Mouse (Mus musculus) hindbrain, embryonic 16.5 days (tissue): ENCODE data around the gene Gzmm. TPM values are rescaled to one million over a fixed set of nuclear protein-coding genes. Genes with fewer than 3 reads are reported as not detected.

ENCODE experiments used
- ATAC-seq: fragments of 200-750 bp; cut with Nextera tagmentation; 2 replicates; pipeline ENCODE4 v1.8.0; 2017; ENCODE audit warnings: moderate TSS enrichment, moderate library complexity
- H3K27ac ChIP-seq: fragments of 300-500 bp; sonication (generic); 2 replicates; pipeline ENCODE4 v1.5.1; 2014; ENCODE audit warnings: low read depth, mild to moderate bottlenecking, control low read depth, low read length, moderate library complexity
- H3K27me3 ChIP-seq: fragments of 300-500 bp; sonication (generic); replicated peaks from 2 replicates; pipeline ENCODE4 v1.6.1; 2014; ENCODE audit warnings: low read length; ENCODE audit not compliant: control insufficient read depth, insufficient read depth
- H3K36me3 ChIP-seq: fragments of 300-500 bp; sonication (generic); 2 replicates; pipeline ENCODE4 v1.6.1; 2014; ENCODE audit warnings: mild to moderate bottlenecking, low read length, moderate library complexity, mixed read lengths; ENCODE audit not compliant: control insufficient read depth, insufficient read depth
- H3K4me1 ChIP-seq: fragments of 300-500 bp; sonication (generic); 2 replicates; pipeline ENCODE4 v1.6.1; 2014; ENCODE audit warnings: low read depth, low read length; ENCODE audit not compliant: control insufficient read depth, insufficient read depth
- H3K4me2 ChIP-seq: fragments of 300-500 bp; sonication (generic); 2 replicates; pipeline ENCODE4 v1.6.1; 2014; ENCODE audit warnings: mild to moderate bottlenecking, low read length, control low read depth, moderate library complexity
- H3K4me3 ChIP-seq: fragments of 300-500 bp; sonication (generic); 2 replicates; pipeline ENCODE4 v1.5.1; 2014; ENCODE audit warnings: mild to moderate bottlenecking, low read length, control low read depth, moderate library complexity
- H3K9ac ChIP-seq: fragments of 300-500 bp; sonication (generic); 2 replicates; pipeline ENCODE4 v1.6.1; 2014; ENCODE audit warnings: low read depth, mild to moderate bottlenecking, control low read depth, low read length, moderate library complexity
- H3K9me3 ChIP-seq: fragments of 300-500 bp; sonication (generic); 2 replicates; pipeline ENCODE4 v1.6.1; 2014; ENCODE audit warnings: mild to moderate bottlenecking, low read length, moderate library complexity; ENCODE audit not compliant: control insufficient read depth
- WGBS: fragments of 180-500 bp; shearing (Covaris S2); extraction: QIAGEN DNeasy Blood & Tissue Kit; methylation state at CpG from one replicate; pipeline ENCODE4 v1.1.7; 2014; 5-methylcytosine and 5-hydroxymethylcytosine counted together
- polyA plus RNA-seq: library from polyadenylated mRNA; unstranded; fragments of >200 nt; fragmentation: Nextera tagmentation; extraction: Ambion mirVana; gene quantifications from 2 replicates; pipeline ENCODE4 v1.2.1, GENCODE M21; 2015

The Gzmm gene
- polyA plus RNA-seq, 1 experiment from 2014 or later: 1.7 TPM

DNA sequence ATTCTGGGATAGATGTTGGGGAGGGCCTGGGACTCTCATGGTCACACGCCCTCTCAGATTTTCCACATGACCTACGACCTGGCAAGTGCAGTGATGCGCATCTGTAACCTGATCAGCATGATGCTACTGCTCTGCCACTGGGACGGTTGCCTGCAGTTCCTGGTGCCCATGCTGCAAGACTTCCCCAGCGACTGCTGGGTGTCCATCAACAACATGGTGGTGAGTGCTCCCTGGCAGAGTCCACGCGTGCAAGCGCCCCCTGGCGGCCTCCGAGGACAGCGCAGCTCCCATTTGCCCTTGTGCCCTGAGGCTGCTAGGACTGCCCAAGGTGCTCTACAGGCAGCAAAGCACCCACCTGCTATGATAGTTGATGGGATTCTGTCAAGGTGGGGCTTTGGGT lies 37.3 kb downstream of the Gzmm start:
- Histone ChIP-seq H3K4me2 (no peak overlapping the region), H3K4me1 (no peaks in the 10 kb centered on the region; the same call in 1 of the 2 replicates), H3K9ac (no peak overlapping the region), H3K27me3 (no peaks in the 10 kb centered on the region), H3K4me3 (no peak overlapping the region), H3K36me3 (peaks cover 4% of the 10 kb centered on the region), H3K9me3 (no peaks in the 10 kb centered on the region), H3K27ac (no peak overlapping the region)
- WGBS: 38% methylated on average over 11 of the region's 11 CpGs
- ATAC-seq: no peak

GRCm38 (mm10) chr10:79728323-79729249 lies 39.8 kb downstream of the Gzmm start:
- WGBS: 64% methylated on average over 28 of the region's 28 CpGs
- H3K36me3 ChIP-seq: peaks cover 13% of the 10 kb centered on the region
- no peaks in the 10 kb centered on the region for H3K9me3 ChIP-seq
- no peak overlapping the region for H3K27ac ChIP-seq
- H3K4me3 ChIP-seq: no peak overlapping the region
- H3K27me3 ChIP-seq: no peaks in the 10 kb centered on the region
- no peak overlapping the region for H3K9ac ChIP-seq
- H3K4me2 ChIP-seq: no peak overlapping the region
- no peaks in the 10 kb centered on the region; the same call in 1 of the 2 replicates for H3K4me1 ChIP-seq
- ATAC-seq: no peak

- Histone ChIP-seq H3K4me2 (no peak overlapping the region), H3K9me3 (no peaks in the 10 kb centered on the region), H3K27me3 (no peaks in the 10 kb centered on the region), H3K27ac (no peak overlapping the region), H3K4me1 (no peaks in the 10 kb centered on the region; the same call in 1 of the 2 replicates), H3K4me3 (no peak overlapping the region), H3K36me3 (peaks cover 19% of the 10 kb centered on the region), H3K9ac (no peak overlapping the region)
- 70% methylated on average over 13 of the region's 13 CpGs for WGBS
- no peak for ATAC-seq
Observed at GRCm38 (mm10) chr10:79729357-79729965, 40.6 kb downstream of the Gzmm start.

DNA sequence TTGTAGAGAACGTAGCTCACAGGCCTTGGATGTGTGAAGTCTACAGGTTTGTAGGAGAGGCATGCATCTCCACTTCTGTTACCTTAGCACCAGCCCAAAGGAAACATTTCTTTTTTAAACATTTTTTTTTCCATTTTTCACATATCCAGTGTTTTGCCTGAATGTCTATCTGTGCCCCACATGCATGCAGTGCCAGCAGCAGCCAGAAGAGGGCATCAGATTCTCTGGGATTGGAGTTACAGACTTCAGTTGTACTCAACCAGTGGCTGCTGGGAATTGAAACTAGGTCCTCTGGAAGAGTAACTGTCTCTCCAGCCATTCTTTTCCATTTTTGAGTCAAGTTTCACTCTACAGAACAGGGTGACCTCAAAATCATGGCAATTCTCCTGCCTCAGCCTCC lies 43.7 kb downstream of the Gzmm start:
- Histone ChIP-seq H3K27me3 (peaks cover 2% of the 10 kb centered on the region; the same call in 1 of the 2 replicates), H3K9ac (no peak overlapping the region), H3K4me1 (no peaks in the 10 kb centered on the region; the same call in 1 of the 2 replicates), H3K27ac (no peak overlapping the region), H3K36me3 (peaks cover 48% of the 10 kb centered on the region), H3K4me2 (no peak overlapping the region), H3K4me3 (no peak overlapping the region), H3K9me3 (peaks cover 8% of the 10 kb centered on the region; the same call in 1 of the 2 replicates)
- ATAC-seq: no peak
- 100% methylated on average over 1 of the region's 1 CpGs for WGBS

DNA sequence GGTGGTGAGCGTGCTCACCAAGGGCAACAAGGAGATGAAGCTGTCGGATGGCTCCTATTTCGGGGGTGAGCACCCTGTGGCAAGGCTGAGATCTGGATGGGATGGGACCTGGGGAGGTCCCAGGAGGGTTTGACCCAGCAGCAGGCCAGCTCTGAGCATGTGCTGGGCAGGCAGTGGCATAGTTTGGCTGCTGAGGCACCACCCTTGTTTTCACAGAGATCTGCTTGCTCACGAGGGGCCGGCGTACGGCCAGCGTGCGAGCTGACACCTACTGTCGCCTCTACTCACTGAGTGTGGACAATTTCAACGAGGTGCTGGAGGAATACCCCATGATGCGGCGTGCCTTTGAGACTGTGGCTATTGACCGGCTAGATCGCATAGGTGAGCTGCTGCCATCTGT lies 45.0 kb downstream of the Gzmm start:
- no peak for ATAC-seq
- no peak overlapping the region for H3K27ac ChIP-seq
- peaks cover 22% of the 10 kb centered on the region for H3K9me3 ChIP-seq
- no peak overlapping the region for H3K4me3 ChIP-seq
- peaks cover 2% of the 10 kb centered on the region; the same call in 1 of the 2 replicates for H3K27me3 ChIP-seq
- H3K9ac ChIP-seq: no peak overlapping the region
- H3K4me2 ChIP-seq: no peak overlapping the region
- no peaks in the 10 kb centered on the region; the same call in 1 of the 2 replicates for H3K4me1 ChIP-seq
- peaks cover 61% of the 10 kb centered on the region for H3K36me3 ChIP-seq
- WGBS: 95% methylated on average over 15 of the region's 15 CpGs

DNA sequence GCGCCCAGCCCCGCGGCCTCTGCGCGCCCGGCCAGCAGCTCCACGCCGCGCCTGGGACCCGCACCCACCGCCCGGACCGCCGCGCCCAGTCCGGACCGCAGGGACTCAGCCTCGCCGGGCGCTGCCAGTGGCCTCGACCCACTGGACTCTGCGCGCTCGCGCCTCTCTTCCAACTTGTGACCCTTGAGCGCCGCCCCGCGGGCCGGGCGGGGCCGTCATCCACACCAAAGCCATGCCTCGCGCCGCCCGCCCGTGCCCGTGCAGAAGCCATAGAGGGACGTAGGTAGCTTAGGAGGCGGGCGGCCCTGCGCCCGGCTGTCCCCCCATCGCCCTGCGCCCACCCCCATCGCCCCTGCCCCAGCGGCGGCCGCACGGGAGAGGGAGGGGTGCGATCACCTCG lies 46.5 kb downstream of the Gzmm start:
- no peak overlapping the region for H3K9ac ChIP-seq
- no peak overlapping the region for H3K4me3 ChIP-seq
- ATAC-seq: no peak
- 37% methylated on average over 43 of the region's 52 CpGs for WGBS
- H3K9me3 ChIP-seq: peaks cover 37% of the 10 kb centered on the region
- H3K36me3 ChIP-seq: peaks cover 76% of the 10 kb centered on the region
- no peak overlapping the region; the same call in 1 of the 2 replicates for H3K4me2 ChIP-seq
- H3K4me1 ChIP-seq: no peaks in the 10 kb centered on the region
- H3K27me3 ChIP-seq: peaks cover 2% of the 10 kb centered on the region; the same call in 1 of the 2 replicates
- no peak overlapping the region for H3K27ac ChIP-seq

GRCm38 (mm10) chr10:79736706-79737105 lies 47.9 kb downstream of the Gzmm start:
- Histone ChIP-seq H3K4me3 (no peak overlapping the region), H3K27ac (no peak overlapping the region), H3K9ac (no peak overlapping the region), H3K36me3 (peaks cover 82% of the 10 kb centered on the region), H3K9me3 (peaks cover 44% of the 10 kb centered on the region), H3K27me3 (peaks cover 2% of the 10 kb centered on the region; the same call in 1 of the 2 replicates), H3K4me2 (no peak overlapping the region), H3K4me1 (no peaks in the 10 kb centered on the region)
- ATAC-seq: no peak
- 85% methylated on average over 12 of the region's 14 CpGs for WGBS

- peaks cover 93% of the 10 kb centered on the region for H3K36me3 ChIP-seq
- H3K4me3 ChIP-seq: no peak overlapping the region
- H3K27me3 ChIP-seq: peaks cover 2% of the 10 kb centered on the region; the same call in 1 of the 2 replicates
- H3K9ac ChIP-seq: no peak overlapping the region
- no peak overlapping the region for H3K4me2 ChIP-seq
- no peak for ATAC-seq
- H3K4me1 ChIP-seq: no peaks in the 10 kb centered on the region
- H3K27ac ChIP-seq: no peak overlapping the region
- H3K9me3 ChIP-seq: peaks cover 44% of the 10 kb centered on the region
- WGBS: 86% methylated on average over 10 of the region's 10 CpGs
Observed at GRCm38 (mm10) chr10:79738259-79738658, 49.4 kb downstream of the Gzmm start.

DNA sequence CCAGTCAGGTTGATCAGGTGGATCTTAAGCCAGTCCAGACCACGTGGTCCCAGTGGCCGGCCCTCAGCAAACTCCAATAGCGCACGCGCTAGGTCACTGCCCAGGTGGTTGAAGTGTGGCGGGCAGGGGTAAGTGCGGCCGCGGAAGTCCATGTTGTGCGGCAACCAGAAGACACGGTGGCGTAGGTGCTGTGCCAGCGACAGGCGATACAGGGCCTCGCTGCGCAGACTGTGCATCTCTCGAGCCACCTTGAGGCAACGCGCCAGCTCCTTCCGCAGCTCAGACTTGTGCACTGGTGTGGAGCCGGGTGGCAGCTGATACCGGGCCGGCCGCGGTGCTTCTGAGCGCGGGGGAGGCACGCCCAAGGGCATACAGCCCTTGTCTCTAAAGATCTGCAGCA lies 50.4 kb downstream of the Gzmm start:
- H3K9me3 ChIP-seq: peaks cover 44% of the 10 kb centered on the region
- no peak for ATAC-seq
- no peak overlapping the region for H3K27ac ChIP-seq
- peaks cover 2% of the 10 kb centered on the region; the same call in 1 of the 2 replicates for H3K27me3 ChIP-seq
- no peak overlapping the region for H3K4me2 ChIP-seq
- peaks cover 91% of the 10 kb centered on the region for H3K36me3 ChIP-seq
- no peak overlapping the region for H3K4me3 ChIP-seq
- no peaks in the 10 kb centered on the region for H3K4me1 ChIP-seq
- 97% methylated on average over 28 of the region's 28 CpGs for WGBS
- no peak overlapping the region for H3K9ac ChIP-seq
